Comparison of ENCODE assay signal across 8 mouse cellular contexts in genomic region chr15:102721980-102722475, GRCm38 (mm10). TPM values are rescaled to one million over a fixed set of nuclear protein-coding genes. Genes with fewer than 3 reads are reported as not detected.
DNase-seq lines count a peak whose midpoint lies in the region; ATAC-seq lines count a peak whose summit lies in the region.

Gene Calcoco1, minus strand, starts transcription at chr15:102722178.

- peak within 1 kb of the TSS; percentile 62 for H3K4me3 ChIP-seq in intestine, embryonic 14.5 days (ENCODE audit: low read depth, low read length)

- peaks cover 4% of the 10 kb centered on the region; the same call in 1 of the 2 replicates for H3K4me1 ChIP-seq in intestine, embryonic 14.5 days (replicated peaks; ENCODE audit: control insufficient read depth, insufficient read depth, low read length)

- DNase-seq in adrenal gland, adult 18-20 months (ENCODE audit: low spot score in 2 of 2): peak; percentile 85 to 87
- DNase-seq in embryo, embryonic 11 days: peak; percentile 97
- peak; percentile 99 for DNase-seq in gastrocnemius, postnatal 25 days
- DNase-seq in intestine, embryonic 14.5 days (ENCODE audit: low spot score): peak; percentile 99
- DNase-seq in left cerebral cortex, postnatal 14 days (ENCODE audit: low spot score in 2 of 2): peak; percentile 96 to 98
- DNase-seq in mesoderm, embryonic 11.5 days (ENCODE audit: low read depth, low spot score): peak; percentile 98
- peak; percentile 96 to 97 for DNase-seq in right cerebral cortex, postnatal 36 days (ENCODE audit: low spot score in 2 of 2)
- DNase-seq in yolk sac, embryonic 10.5 days (ENCODE audit: low spot score): peak; percentile 100

- H3K9ac ChIP-seq in intestine, embryonic 14.5 days (ENCODE audit: low read length): peak within 1 kb of the TSS; percentile 52

- peak within 1 kb of the TSS; percentile 23; the same call in 1 of the 2 replicates for H3K27ac ChIP-seq in intestine, embryonic 14.5 days (ENCODE audit: low read depth)

- ATAC-seq in intestine, embryonic 14.5 days (replicated peaks; ENCODE audit: low FRiP score, low TSS enrichment, low read depth): peak; percentile 99

- WGBS in intestine, embryonic 14.5 days: under 1% methylated on average over 27 of the region's 27 CpGs

- H3K36me3 ChIP-seq in intestine, embryonic 14.5 days (ENCODE audit: control insufficient read depth, insufficient read depth, low read length): peaks cover 22% of the 10 kb centered on the region

- H3K27me3 ChIP-seq in intestine, embryonic 14.5 days (replicated peaks; ENCODE audit: control insufficient read depth, insufficient read depth, low read length): no peaks in the 10 kb centered on the region

- H3K9me3 ChIP-seq in intestine, embryonic 14.5 days (ENCODE audit: control insufficient read depth, low read length): no peaks in the 10 kb centered on the region

- peak within 1 kb of the TSS; percentile 58 for H3K4me2 ChIP-seq in intestine, embryonic 14.5 days (ENCODE audit: low read length)

- intact Hi-C loops in left cerebral cortex, postnatal 14 days (cut with DNase I): no loop called here

RNA-seq across cellular contexts. Expression of gene Calcoco1, which starts in this region (rescaled TPM):
- 100 to 1,000 TPM in 1 of 2 experiments, 10 to 100 TPM in 1; 95.4 to 106 TPM for total RNA-seq in adrenal gland, adult 18-20 months (2021)
- 10 to 100 TPM; 58.1 to 58.3 TPM for total RNA-seq in gastrocnemius, postnatal 25 days (2021)
- polyA plus RNA-seq in intestine, embryonic 14.5 days (2014; fragmentation: Nextera tagmentation; extraction: Ambion mirVana): 30.6 and 35.8 TPM in 2 replicates
- 10 to 100 TPM; 56.9 to 58.4 TPM for total RNA-seq in left cerebral cortex, postnatal 14 days (2021)

Comparison
In these comparisons a context has a peak if more than half of its experiments do, and no peak if none do; other contexts are left out.
1. Peak in every context shown above with its lines: DNase-seq, ATAC-seq, H3K4me3 ChIP-seq and H3K27ac ChIP-seq.